Mouse (Mus musculus): ENCODE measurements at regions not wholly inside any gene's neighbourhood (a gene's known extent, or its start where the extent isn't known, plus 50 kb on each side); places are given as distances from the start of the nearest gene placed in this dataset.

DNA sequence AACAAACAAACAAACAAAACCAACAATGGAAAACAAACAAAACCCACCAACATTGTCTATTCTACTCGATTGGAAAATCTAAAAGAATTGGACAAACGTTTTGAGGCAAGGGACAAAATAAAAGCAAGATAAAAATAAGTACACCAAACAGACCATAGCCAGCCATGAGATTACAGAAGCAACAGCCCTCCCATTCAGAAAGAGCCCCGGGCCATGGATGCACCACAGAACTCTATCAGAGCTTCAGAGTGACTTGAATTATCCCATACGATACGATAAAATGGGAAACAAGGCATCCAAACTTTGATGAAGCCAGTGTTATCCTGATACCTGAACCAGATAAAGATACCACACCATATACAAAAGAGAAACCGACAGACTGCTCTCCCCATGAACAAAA, 68.7 kb downstream of the Npepl1 start:
- no peak for DNase-seq (ENCODE audit: low read depth, low spot score)

- no peak for DNase-seq (ENCODE audit: low read depth, low spot score)
Observed at GRCm38 (mm10) chr2:174184797-174185196, 74.6 kb downstream of the Npepl1 start.

DNA sequence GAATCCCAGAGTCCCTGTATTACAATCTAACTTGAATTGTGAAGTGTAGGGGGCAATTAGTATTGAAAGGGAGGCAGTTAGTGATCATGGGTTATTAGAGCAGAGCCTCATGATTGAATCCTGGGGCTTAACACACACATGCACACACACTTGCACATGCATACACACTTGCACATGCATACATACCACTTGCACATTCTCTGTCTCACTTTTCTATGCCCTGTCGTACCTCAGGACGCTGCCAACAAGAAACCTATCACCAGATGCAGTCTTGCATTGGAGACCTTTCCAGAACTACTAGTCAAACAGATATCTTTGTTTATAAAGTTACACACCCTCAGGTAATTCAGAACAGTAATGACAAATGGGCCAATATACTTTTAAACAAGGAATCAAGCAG, 80.9 kb downstream of the Npepl1 start:
- no peak for DNase-seq (ENCODE audit: low read depth, low spot score)

DNA sequence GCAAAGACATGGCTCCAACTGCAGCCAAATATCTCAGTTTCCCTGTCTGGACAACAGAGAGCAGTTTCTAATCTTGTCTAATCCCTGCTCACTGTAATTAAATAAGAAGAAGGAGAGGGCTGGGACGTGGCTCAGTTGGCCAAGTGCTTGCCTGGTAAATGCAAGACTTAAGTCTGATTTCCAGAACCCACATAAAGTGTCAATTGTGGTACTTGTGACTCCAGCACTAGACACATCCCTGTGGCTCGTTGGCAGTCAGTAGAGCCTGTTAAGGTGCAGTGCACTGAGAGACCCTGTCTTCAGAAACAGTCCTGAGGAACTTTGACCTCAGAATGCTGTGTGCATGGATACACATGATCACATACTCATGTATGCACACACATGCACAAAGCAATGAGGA, 81.4 kb downstream of the Npepl1 start:
- DNase-seq (ENCODE audit: low read depth, low spot score) = no peak

DNA sequence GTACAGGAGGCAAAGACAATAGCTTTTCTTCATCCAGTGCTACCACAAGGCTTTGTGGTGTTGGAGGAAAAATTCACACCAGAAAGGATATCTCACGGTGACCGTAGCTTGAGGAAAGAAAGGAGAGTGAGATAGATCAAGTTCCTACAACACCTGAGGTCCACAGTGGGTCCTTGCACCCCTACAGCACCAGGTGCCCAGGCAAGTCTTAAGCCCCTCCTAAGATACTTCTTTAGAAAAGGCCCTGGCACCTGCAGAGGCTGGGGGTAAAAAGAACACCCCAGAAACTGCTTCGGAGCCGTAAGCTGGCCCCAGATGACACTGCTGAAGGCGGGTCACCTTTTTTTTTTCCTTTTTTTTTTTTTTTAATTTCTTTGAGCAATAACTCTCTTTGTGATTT, 81.9 kb downstream of the Npepl1 start:
- DNase-seq (ENCODE audit: low read depth, low spot score) = no peak

DNA sequence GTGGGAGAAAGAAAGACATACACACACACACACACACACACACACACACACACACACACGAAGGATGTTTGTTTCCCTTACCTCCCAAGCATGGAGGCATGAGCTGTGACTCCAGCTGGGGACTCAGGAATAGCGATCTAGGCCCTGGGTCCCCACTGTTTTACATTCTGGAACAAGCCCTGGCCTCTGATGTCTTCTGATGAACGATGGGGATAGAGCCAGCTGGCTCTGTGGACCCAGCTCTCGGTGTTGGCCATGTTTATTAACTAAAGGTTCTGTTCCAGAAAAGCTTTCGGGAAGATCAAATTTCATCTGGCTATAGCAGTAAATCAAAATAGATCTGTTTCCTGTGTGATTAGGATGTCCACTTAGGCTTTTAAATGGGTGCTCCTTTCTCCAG, 83.4 kb downstream of the Npepl1 start:
- no peak for DNase-seq (ENCODE audit: low read depth, low spot score)

DNA sequence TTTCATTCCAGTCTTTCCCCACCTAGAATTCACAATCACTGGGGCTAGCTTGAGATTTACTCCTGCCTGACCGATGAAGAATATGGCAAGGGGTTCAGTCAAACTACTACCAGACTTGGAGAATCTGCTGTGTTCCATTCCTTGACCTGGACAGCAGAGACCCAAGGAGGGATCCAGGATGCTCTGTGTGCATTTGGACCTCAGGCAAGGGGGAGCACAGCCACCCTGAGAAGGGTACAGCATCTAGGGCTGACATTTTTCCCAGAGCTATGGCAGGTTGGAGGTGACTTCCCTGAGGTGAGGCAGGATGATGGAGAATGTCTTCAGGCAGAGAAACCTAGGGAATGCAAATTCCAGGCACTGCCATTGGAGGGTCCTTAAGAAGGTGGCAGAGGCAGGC, 85.5 kb downstream of the Npepl1 start:
- no peak for DNase-seq (ENCODE audit: low read depth, low spot score)

- DNase-seq (ENCODE audit: low read depth, low spot score) = no peak
Observed at GRCm38 (mm10) chr2:174196696-174197215, 86.6 kb downstream of the Npepl1 start.

- DNase-seq (ENCODE audit: low read depth, low spot score) = no peak
Observed at GRCm38 (mm10) chr2:174197306-174197945, 86.7 kb upstream of the Gnas start.

DNA sequence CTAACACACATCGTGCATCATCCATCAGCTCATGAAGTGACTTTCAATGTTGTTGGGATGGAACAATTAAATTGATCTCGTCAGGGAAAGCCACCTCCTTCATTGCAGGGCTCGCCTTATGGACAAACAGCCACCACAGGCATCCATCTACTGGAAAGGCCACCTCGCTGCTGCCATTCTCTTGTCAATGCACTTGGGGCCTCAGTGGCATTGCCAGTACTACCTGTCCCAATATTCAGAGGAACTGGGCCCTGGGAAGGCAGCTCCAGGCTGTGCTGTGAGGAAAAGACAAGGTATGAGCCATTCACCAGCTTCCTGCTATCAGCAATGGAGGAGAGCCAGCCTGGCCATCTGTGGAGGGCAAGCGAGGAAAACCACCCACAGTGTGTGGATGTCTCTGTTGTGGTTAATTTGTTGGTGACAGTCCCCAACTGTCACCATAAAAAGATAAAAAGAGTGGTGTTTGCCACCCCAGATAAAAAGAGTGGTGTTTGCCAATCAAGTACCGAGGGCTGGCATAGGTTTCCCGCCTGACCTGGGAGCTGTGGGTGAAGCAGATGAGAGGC, 85.6 kb upstream of the Gnas start:
- DNase-seq (ENCODE audit: low read depth, low spot score) = no peak

DNA sequence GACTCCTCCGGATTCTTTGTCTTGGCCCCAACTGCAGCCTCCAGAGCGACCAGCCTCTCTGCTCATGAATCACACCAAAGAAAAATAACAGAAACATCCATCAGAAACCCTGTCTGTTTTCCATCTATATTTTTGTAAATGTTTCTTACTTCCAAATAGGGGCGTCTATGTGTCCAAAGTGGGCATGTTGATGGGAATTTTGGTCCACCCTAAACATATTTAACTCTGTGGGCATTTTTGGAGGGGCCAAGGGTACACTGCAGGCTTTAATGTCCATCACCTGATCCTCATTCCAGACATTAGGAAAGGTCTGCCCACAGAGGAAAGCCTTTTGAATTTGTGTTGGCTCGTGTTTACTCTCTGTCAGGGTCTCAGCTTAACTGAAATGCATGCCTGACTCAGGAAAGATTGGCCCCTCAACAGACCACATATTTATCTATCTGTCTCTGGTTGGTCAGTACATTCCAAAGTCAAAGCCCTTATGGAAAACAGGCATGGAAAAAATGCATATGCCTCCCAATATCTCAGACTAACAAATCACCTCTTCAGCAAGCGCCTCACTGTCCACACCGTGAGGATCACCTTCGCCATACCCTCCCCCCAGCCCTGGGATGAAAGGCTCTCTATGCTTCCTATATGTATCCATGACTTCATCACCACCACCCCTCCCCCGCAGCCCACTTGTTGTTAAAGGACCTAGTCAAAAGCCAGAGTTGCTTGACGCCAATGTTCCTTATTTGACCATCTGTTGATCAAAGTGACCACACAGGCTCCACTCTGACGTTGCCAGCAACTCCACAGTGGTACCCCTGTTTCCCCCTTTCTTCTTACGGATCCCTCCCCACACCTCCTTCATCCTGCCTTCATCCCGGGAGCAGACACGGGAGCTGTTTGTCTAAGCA, 83.9 kb upstream of the Gnas start:
- DNase-seq (ENCODE audit: low read depth, low spot score) = peak; percentile 69

- no peak for DNase-seq (ENCODE audit: low read depth, low spot score)
Observed at GRCm38 (mm10) chr2:174203412-174203811, 80.7 kb upstream of the Gnas start.

DNA sequence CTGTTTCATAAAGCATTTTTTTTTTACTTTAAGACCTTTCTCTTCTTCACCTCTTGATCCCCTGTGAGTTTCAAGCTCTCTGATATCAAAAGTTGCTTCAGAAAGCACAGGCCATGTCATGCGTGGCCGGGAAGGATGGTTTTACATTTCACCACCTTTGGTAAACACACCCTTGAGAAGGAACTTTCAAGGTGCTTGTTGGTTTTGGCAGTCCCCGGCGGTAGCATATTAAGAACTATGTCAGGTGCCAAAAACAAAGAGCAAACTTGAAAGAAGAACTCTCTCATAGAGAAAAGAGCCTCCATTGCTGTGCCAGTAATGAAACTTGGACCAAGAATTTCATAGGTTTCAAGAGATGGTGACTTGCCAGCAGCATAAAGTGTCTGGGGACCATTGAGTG, 72.4 kb upstream of the Gnas start:
- no peak for DNase-seq (ENCODE audit: low read depth, low spot score)

DNA sequence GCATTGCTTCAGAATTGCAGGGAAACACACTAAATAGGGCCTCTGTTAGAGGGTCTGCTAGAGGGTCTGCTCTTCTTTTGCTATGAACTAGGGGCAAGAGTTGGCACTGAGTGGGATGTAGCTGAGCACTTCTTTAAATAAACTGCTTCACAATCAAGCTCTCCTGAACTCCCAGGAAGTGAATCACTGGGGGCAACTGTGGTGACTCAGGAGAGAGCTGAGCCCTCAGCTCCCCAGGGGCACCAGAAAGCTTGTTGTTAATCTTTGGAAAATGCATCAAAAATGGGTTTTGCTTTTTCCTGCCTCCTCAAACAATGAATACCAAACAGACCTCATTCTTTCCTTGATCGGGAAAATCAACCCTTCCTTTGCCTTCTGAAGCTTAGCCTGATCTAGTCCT, 57.5 kb upstream of the Gnas start:
- no peak for DNase-seq (ENCODE audit: low read depth, low spot score)
